Mouse (Mus musculus): ENCODE results near the gene B4galt2. TPM values are rescaled to one million over a fixed set of nuclear protein-coding genes. Genes with fewer than 3 reads are reported as not detected.

Gene B4galt2
- polyA plus RNA-seq, 1 experiment from 2014 or later = 10.5 TPM

GRCm38 (mm10) chr4:117896031-117896430, 12.7 kb upstream of the B4galt2 start:
- Histone ChIP-seq H3K4me2 (no peak overlapping the region), H3K36me3 (ENCODE audit: control insufficient read depth, insufficient read depth, low read length) (peaks cover 18% of the 10 kb centered on the region; the same call in 1 of the 2 replicates), H3K9ac (ENCODE audit: low read depth, low read length) (no peak overlapping the region), H3K4me1 (replicated peaks; ENCODE audit: control insufficient read depth, insufficient read depth, low read length) (peaks cover 4% of the 10 kb centered on the region), H3K27ac (ENCODE audit: low read depth, low read length) (no peak overlapping the region), H3K9me3 (ENCODE audit: control insufficient read depth, low read length) (no peaks in the 10 kb centered on the region), H3K27me3 (replicated peaks; ENCODE audit: control insufficient read depth, insufficient read depth, low read length) (no peaks in the 10 kb centered on the region), H3K4me3 (ENCODE audit: low read depth, low read length) (no peak overlapping the region)
- ATAC-seq (replicated peaks; ENCODE audit: low FRiP score) (no peak), DNase-seq (ENCODE audit: low spot score) (no peak)
- 94% methylated on average over 6 of the region's 6 CpGs for WGBS

DNA sequence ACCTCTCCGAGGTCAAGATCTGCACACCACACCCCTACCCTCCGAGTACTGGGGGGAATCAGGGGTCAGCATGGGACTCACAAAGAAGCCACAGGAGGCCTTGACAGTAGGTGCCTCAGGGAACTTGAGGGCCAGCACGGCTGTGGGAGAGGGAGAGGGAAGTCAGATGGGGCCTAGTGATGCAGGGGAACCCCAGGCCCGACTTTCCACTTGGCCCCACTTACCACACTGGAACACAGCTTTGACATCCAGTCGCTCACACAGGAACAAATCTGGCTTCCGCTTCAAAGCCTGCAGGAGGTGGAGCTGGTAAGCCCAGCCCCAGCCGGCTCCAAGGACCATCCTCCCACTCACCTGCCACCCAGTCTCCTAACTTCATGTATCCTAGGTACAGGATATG, 12.1 kb upstream of the B4galt2 start:
- DNase-seq (ENCODE audit: low spot score) = no peak
- no peak for ATAC-seq (replicated peaks; ENCODE audit: low FRiP score)
- Histone ChIP-seq H3K9ac (ENCODE audit: low read depth, low read length) (no peak overlapping the region), H3K4me1 (replicated peaks; ENCODE audit: control insufficient read depth, insufficient read depth, low read length) (peaks cover 7% of the 10 kb centered on the region), H3K4me2 (no peak overlapping the region), H3K9me3 (ENCODE audit: control insufficient read depth, low read length) (no peaks in the 10 kb centered on the region), H3K36me3 (ENCODE audit: control insufficient read depth, insufficient read depth, low read length) (peaks cover 14% of the 10 kb centered on the region), H3K27ac (ENCODE audit: low read depth, low read length) (no peak overlapping the region), H3K4me3 (ENCODE audit: low read depth, low read length) (no peak overlapping the region), H3K27me3 (replicated peaks; ENCODE audit: control insufficient read depth, insufficient read depth, low read length) (no peaks in the 10 kb centered on the region)
- WGBS = 79% methylated on average over 7 of the region's 7 CpGs

- Histone ChIP-seq H3K4me3 (ENCODE audit: low read depth, low read length) (no peak overlapping the region), H3K36me3 (ENCODE audit: control insufficient read depth, insufficient read depth, low read length) (peaks cover 17% of the 10 kb centered on the region), H3K9me3 (ENCODE audit: control insufficient read depth, low read length) (no peaks in the 10 kb centered on the region), H3K9ac (ENCODE audit: low read depth, low read length) (no peak overlapping the region), H3K4me1 (replicated peaks; ENCODE audit: control insufficient read depth, insufficient read depth, low read length) (peaks cover 7% of the 10 kb centered on the region), H3K4me2 (no peak overlapping the region), H3K27ac (ENCODE audit: low read depth, low read length) (no peak overlapping the region), H3K27me3 (replicated peaks; ENCODE audit: control insufficient read depth, insufficient read depth, low read length) (no peaks in the 10 kb centered on the region)
- WGBS = 88% methylated on average over 8 of the region's 8 CpGs
- DNase-seq (ENCODE audit: low spot score) (no peak), ATAC-seq (replicated peaks; ENCODE audit: low FRiP score) (no peak)
Measured at GRCm38 (mm10) chr4:117894601-117895000, 11.3 kb upstream of the B4galt2 start.

DNA sequence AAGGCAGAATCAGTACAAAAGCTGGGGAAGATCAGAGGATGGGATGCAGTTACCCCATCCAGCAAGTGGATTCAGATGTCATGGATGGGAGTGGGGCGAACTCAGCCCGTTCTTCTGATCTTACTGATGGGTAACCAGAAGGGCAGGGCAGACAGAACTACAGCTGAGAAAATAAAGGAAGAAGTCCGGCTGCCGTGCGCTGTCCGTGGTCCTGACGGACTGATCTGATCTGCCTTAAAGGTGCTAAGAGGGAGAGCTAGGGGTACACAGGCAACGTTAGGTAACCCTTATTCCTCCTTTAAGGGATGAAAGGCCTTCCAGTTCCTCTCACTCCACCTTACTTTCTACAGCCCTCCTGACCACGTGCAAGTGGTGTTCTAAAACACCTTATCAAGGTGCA, 10.1 kb upstream of the B4galt2 start:
- 26% methylated on average over 9 of the region's 9 CpGs for WGBS
- H3K36me3 ChIP-seq (ENCODE audit: control insufficient read depth, insufficient read depth, low read length) = peaks cover 11% of the 10 kb centered on the region

GRCm38 (mm10) chr4:117891738-117892161, 8.5 kb upstream of the B4galt2 start, which contains the start of gene Dph2:
Gene Dph2 (minus strand): TSS chr4:117892032.
- peak within 1 kb of the TSS; percentile 72 for H3K4me3 ChIP-seq (ENCODE audit: low read depth, low read length)
- under 1% methylated on average over 21 of the region's 21 CpGs for WGBS
- H3K4me2 ChIP-seq = peak within 1 kb of the TSS; percentile 80
- H3K9me3 ChIP-seq (ENCODE audit: control insufficient read depth, low read length) = no peaks in the 10 kb centered on the region
- no peaks in the 10 kb centered on the region for H3K27me3 ChIP-seq (replicated peaks; ENCODE audit: control insufficient read depth, insufficient read depth, low read length)
- H3K27ac ChIP-seq (ENCODE audit: low read depth, low read length) = no peak within 1 kb of the TSS
- H3K36me3 ChIP-seq (ENCODE audit: control insufficient read depth, insufficient read depth, low read length) = peaks cover 11% of the 10 kb centered on the region
- peak; percentile 76 for DNase-seq (ENCODE audit: low spot score)
- peaks cover 13% of the 10 kb centered on the region for H3K4me1 ChIP-seq (replicated peaks; ENCODE audit: control insufficient read depth, insufficient read depth, low read length)
- H3K9ac ChIP-seq (ENCODE audit: low read depth, low read length) = peak within 1 kb of the TSS; percentile 65
- ATAC-seq (replicated peaks; ENCODE audit: low FRiP score) = peak; percentile 81

More for the DNA sequence above, 10.1 kb upstream of the B4galt2 start:
- ATAC-seq (replicated peaks; ENCODE audit: low FRiP score) (no peak), DNase-seq (ENCODE audit: low spot score) (peak; percentile 70)
- Histone ChIP-seq H3K27me3 (replicated peaks; ENCODE audit: control insufficient read depth, insufficient read depth, low read length) (no peaks in the 10 kb centered on the region), H3K4me3 (ENCODE audit: low read depth, low read length) (no peak overlapping the region), H3K4me1 (replicated peaks; ENCODE audit: control insufficient read depth, insufficient read depth, low read length) (peaks cover 7% of the 10 kb centered on the region), H3K4me2 (no peak overlapping the region), H3K9ac (ENCODE audit: low read depth, low read length) (no peak overlapping the region), H3K9me3 (ENCODE audit: control insufficient read depth, low read length) (no peaks in the 10 kb centered on the region), H3K27ac (ENCODE audit: low read depth, low read length) (no peak overlapping the region)

DNA sequence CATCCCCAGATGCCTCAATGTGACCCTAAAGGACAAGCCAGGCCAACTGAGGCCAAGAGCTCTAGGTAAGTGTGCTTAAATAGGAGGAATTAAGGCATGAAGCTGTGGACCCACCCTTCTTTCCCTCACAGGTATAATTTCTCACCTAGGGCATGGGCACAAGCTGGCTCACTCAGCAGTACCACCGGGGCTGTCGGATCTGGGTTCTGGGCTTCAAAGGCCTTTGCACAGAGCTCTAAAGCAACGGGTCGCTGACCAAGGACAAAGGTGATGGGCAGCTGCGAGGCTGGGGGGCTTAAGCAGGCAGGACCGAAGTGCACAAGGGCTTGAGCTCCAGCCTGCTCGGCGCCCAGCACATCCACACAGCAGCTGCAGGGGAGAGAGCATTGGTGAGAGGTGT, 7.5 kb upstream of the B4galt2 start:
- Histone ChIP-seq H3K9me3 (ENCODE audit: control insufficient read depth, low read length) (no peaks in the 10 kb centered on the region), H3K9ac (ENCODE audit: low read depth, low read length) (peak overlapping the region; percentile 65), H3K4me3 (ENCODE audit: low read depth, low read length) (peak overlapping the region; percentile 72), H3K36me3 (ENCODE audit: control insufficient read depth, insufficient read depth, low read length) (peaks cover 11% of the 10 kb centered on the region), H3K4me2 (peak overlapping the region; percentile 80), H3K27ac (ENCODE audit: low read depth, low read length) (no peak overlapping the region), H3K27me3 (replicated peaks; ENCODE audit: control insufficient read depth, insufficient read depth, low read length) (no peaks in the 10 kb centered on the region), H3K4me1 (replicated peaks; ENCODE audit: control insufficient read depth, insufficient read depth, low read length) (peaks cover 22% of the 10 kb centered on the region)
- ATAC-seq (replicated peaks; ENCODE audit: low FRiP score) (no peak), DNase-seq (ENCODE audit: low spot score) (no peak)
- 88% methylated on average over 8 of the region's 8 CpGs for WGBS

DNA sequence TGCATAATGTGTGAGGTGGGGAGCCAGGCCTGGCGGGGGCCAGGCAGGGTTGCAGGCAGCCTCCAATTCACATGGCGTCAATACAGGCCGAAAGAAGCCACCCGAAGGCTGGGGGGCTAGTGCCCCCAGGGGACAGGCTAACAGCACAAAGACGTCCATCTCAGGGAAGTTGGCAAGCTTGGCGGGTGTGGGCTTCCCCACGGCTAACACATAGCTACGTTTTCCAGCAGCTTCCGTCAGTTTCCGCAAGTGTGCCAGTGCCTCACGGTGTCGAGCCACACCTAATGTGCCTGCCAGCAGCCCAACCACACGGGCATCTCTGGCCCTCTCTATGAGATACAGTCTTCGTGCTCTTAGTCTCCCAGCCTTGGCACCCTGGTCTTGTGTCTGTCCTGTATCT, 6.7 kb upstream of the B4galt2 start:
- Histone ChIP-seq H3K27me3 (replicated peaks; ENCODE audit: control insufficient read depth, insufficient read depth, low read length) (no peaks in the 10 kb centered on the region), H3K36me3 (ENCODE audit: control insufficient read depth, insufficient read depth, low read length) (peaks cover 14% of the 10 kb centered on the region), H3K4me2 (no peak overlapping the region), H3K4me1 (replicated peaks; ENCODE audit: control insufficient read depth, insufficient read depth, low read length) (peaks cover 22% of the 10 kb centered on the region), H3K9me3 (ENCODE audit: control insufficient read depth, low read length) (no peaks in the 10 kb centered on the region), H3K9ac (ENCODE audit: low read depth, low read length) (no peak overlapping the region), H3K27ac (ENCODE audit: low read depth, low read length) (no peak overlapping the region), H3K4me3 (ENCODE audit: low read depth, low read length) (0 out of 2 replicates have a peak overlapping the region, but pooled peaks have one; percentile 17)
- DNase-seq (ENCODE audit: low spot score) (no peak), ATAC-seq (replicated peaks; ENCODE audit: low FRiP score) (no peak)
- 90% methylated on average over 14 of the region's 14 CpGs for WGBS

DNA sequence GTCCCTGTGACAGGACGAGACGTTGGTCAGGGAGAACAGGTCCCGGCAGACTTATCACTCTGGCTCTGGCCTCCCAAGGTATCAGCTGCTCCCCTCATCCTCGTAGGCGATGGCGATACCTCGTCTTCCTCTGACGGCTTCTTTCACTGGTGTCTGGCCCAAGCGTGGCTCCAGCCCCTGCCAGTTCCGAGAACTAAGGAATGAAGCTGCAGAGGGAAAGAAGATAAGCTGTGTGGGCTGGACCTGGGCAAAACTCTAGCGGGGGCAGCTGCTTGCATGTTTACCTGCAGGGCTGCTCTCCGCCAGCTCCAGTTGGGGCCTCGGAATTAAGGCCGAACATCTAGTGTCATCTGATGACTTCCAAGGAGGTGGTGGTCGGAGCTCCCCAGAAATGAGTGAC, 6.2 kb upstream of the B4galt2 start:
- H3K4me1 ChIP-seq (replicated peaks; ENCODE audit: control insufficient read depth, insufficient read depth, low read length) = peaks cover 22% of the 10 kb centered on the region

GRCm38 (mm10) chr4:117887920-117888319, 4.6 kb upstream of the B4galt2 start:
- Histone ChIP-seq H3K27ac (ENCODE audit: low read depth, low read length) (no peak overlapping the region), H3K4me1 (replicated peaks; ENCODE audit: control insufficient read depth, insufficient read depth, low read length) (peaks cover 27% of the 10 kb centered on the region)

More for the DNA sequence above, 6.2 kb upstream of the B4galt2 start:
- Histone ChIP-seq H3K9me3 (ENCODE audit: control insufficient read depth, low read length) (no peaks in the 10 kb centered on the region), H3K27me3 (replicated peaks; ENCODE audit: control insufficient read depth, insufficient read depth, low read length) (no peaks in the 10 kb centered on the region), H3K27ac (ENCODE audit: low read depth, low read length) (no peak overlapping the region), H3K9ac (ENCODE audit: low read depth, low read length) (no peak overlapping the region), H3K4me3 (ENCODE audit: low read depth, low read length) (0 out of 2 replicates have a peak overlapping the region, but pooled peaks have one; percentile 17), H3K36me3 (ENCODE audit: control insufficient read depth, insufficient read depth, low read length) (peaks cover 20% of the 10 kb centered on the region), H3K4me2 (no peak overlapping the region)
- no peak for ATAC-seq (replicated peaks; ENCODE audit: low FRiP score)
- DNase-seq (ENCODE audit: low spot score) = no peak
- 89% methylated on average over 15 of the region's 15 CpGs for WGBS

More at GRCm38 (mm10) chr4:117887920-117888319, 4.6 kb upstream of the B4galt2 start:
- H3K36me3 ChIP-seq (ENCODE audit: control insufficient read depth, insufficient read depth, low read length) = peaks cover 24% of the 10 kb centered on the region
- H3K9ac ChIP-seq (ENCODE audit: low read depth, low read length) = no peak overlapping the region
- no peak for ATAC-seq (replicated peaks; ENCODE audit: low FRiP score)
- WGBS = 64% methylated on average over 2 of the region's 2 CpGs
- no peaks in the 10 kb centered on the region for H3K27me3 ChIP-seq (replicated peaks; ENCODE audit: control insufficient read depth, insufficient read depth, low read length)
- H3K9me3 ChIP-seq (ENCODE audit: control insufficient read depth, low read length) = no peaks in the 10 kb centered on the region
- H3K4me3 ChIP-seq (ENCODE audit: low read depth, low read length) = peak overlapping the region; percentile 97; the same call in 1 of the 2 replicates
- no peak for DNase-seq (ENCODE audit: low spot score)
- peak overlapping the region; percentile 87 for H3K4me2 ChIP-seq
